Comparison of ENCODE assay signal across 8 mouse cellular contexts in genomic region chr4:118273998-118274397, GRCm38 (mm10). TPM values are rescaled to one million over a fixed set of nuclear protein-coding genes. Genes with fewer than 3 reads are reported as not detected.
DNase-seq lines count a peak whose midpoint lies in the region; ATAC-seq and TF ChIP-seq lines count a peak whose summit lies in the region.
"Had no signal": no experiment of that assay in that cellular context is flagged by ENCODE, and none has a peak within 500 bp of the region (broad histone marks: within the 10 kb centered on the region; RNA-seq: fewer than 3 reads in every experiment).

No protein-coding gene starts in this region.

- no peak overlapping the region for H3K4me2 ChIP-seq in hindbrain, embryonic 14.5 days (replicated peaks)

- TF ChIP-seq CTCF in ES-Bruce4 (IDR thresholded peaks at IDR 0.05; ENCODE audit: low read depth, low read length): no peak

- peaks cover 29% of the 10 kb centered on the region for H3K4me1 ChIP-seq in ES-Bruce4 (ENCODE audit: control insufficient read depth, insufficient read depth, low read length)
- peaks cover 47% of the 10 kb centered on the region for H3K4me1 ChIP-seq in hindbrain, embryonic 14.5 days (replicated peaks; ENCODE audit: control insufficient read depth, insufficient read depth, low read length)

- no peak for TF ChIP-seq POLR2A in ES-Bruce4 (IDR thresholded peaks at IDR 0.05; ENCODE audit: insufficient read depth, low read length)

- peak; percentile 48 for DNase-seq in 416B (ENCODE audit: low read depth)
- no peak for DNase-seq in hindbrain, embryonic 14.5 days (ENCODE audit: low spot score)
- peak; percentile 52 for DNase-seq in lung, postnatal 10 days
- DNase-seq in adrenal gland, adult (ENCODE audit: inconsistent age in 2 of 2, low spot score in 1 of 2): no peak
- DNase-seq in cerebellum, postnatal 10 days: no peak
- no peak for DNase-seq in adrenal gland, postnatal 10 days

- H3K4me3 ChIP-seq in ES-Bruce4 (ENCODE audit: low read depth, low read length): no peak overlapping the region
- H3K4me3 ChIP-seq in hindbrain, embryonic 14.5 days (replicated peaks; ENCODE audit: low read length): no peak overlapping the region
- H3K4me3 ChIP-seq: myocyte had no signal

- 72% methylated on average over 8 of the region's 8 CpGs for WGBS in hindbrain, embryonic 14.5 days

- no peak overlapping the region for H3K9ac ChIP-seq in ES-Bruce4 (ENCODE audit: low read depth, poor library complexity, severe bottlenecking)
- H3K9ac ChIP-seq in hindbrain, embryonic 14.5 days: no peak overlapping the region

- peak overlapping the region; percentile 94 for H3K27ac ChIP-seq in ES-Bruce4 (ENCODE audit: insufficient read depth, low read length)
- H3K27ac ChIP-seq in hindbrain, embryonic 14.5 days: peak overlapping the region; percentile 45; the same call in 1 of the 2 replicates

- ATAC-seq in hindbrain, embryonic 14.5 days (ENCODE audit: low FRiP score): no peak

- H3K27me3 ChIP-seq in ES-Bruce4 (ENCODE audit: control insufficient read depth, insufficient read depth, low read length, poor library complexity, severe bottlenecking): no peaks in the 10 kb centered on the region
- no peaks in the 10 kb centered on the region for H3K27me3 ChIP-seq in hindbrain, embryonic 14.5 days (ENCODE audit: control insufficient read depth, insufficient read depth, low read length)

- H3K36me3 ChIP-seq in ES-Bruce4 (ENCODE audit: control insufficient read depth, insufficient read depth, low read length, poor library complexity, severe bottlenecking): peaks cover 7% of the 10 kb centered on the region; the same call in 1 of the 2 replicates
- H3K36me3 ChIP-seq in hindbrain, embryonic 14.5 days (replicated peaks; ENCODE audit: control insufficient read depth, insufficient read depth): peaks cover 41% of the 10 kb centered on the region

- H3K9me3 ChIP-seq in ES-Bruce4 (replicated peaks; ENCODE audit: control insufficient read depth, insufficient read depth, low read length, poor library complexity, severe bottlenecking): no peaks in the 10 kb centered on the region
- no peaks in the 10 kb centered on the region for H3K9me3 ChIP-seq in hindbrain, embryonic 14.5 days (ENCODE audit: control insufficient read depth, low read length)

- no peak for TF ChIP-seq EP300 in ES-Bruce4 (IDR thresholded peaks at IDR 0.05; ENCODE audit: insufficient read depth, low read depth, low read length)

RNA-seq across cellular contexts. Expression of gene Ptprf, which starts 17.2 kb away (rescaled TPM):
- polyA plus RNA-seq in ES-Bruce4 (2011; ENCODE audit: insufficient read depth, insufficient read length, low read depth, missing spikeins): 194 and 216 TPM in 2 replicates
- 67.1 and 68.2 TPM in 2 replicates for polyA plus RNA-seq in hindbrain, embryonic 14.5 days (2014; fragmentation: Nextera tagmentation; extraction: Ambion mirVana)
- 10 to 100 TPM; 66.0 to 69.3 TPM for total RNA-seq in adrenal gland, postnatal 10 days (2021)

Comparison
In these comparisons a context has a peak if more than half of its experiments do, and no peak if none do; other contexts are left out.
1. DNase-seq: peak in 416B (single experiment) and lung, postnatal 10 days (single experiment); none in hindbrain, embryonic 14.5 days (single experiment), adrenal gland, adult (0 of 2), cerebellum, postnatal 10 days (0 of 2) and adrenal gland, postnatal 10 days (single experiment).